Mouse (Mus musculus): ENCODE results near the gene Pdia5.
A peak's percentile ranks its signal among the peaks of the same experiment; 100 is the strongest.

Pdia5 gene

GRCm38 (mm10) chr16:35441346-35442025 lies 49.2 kb downstream of the Pdia5 start:
- DNase-seq (ENCODE audit: low spot score), result no peak

DNA sequence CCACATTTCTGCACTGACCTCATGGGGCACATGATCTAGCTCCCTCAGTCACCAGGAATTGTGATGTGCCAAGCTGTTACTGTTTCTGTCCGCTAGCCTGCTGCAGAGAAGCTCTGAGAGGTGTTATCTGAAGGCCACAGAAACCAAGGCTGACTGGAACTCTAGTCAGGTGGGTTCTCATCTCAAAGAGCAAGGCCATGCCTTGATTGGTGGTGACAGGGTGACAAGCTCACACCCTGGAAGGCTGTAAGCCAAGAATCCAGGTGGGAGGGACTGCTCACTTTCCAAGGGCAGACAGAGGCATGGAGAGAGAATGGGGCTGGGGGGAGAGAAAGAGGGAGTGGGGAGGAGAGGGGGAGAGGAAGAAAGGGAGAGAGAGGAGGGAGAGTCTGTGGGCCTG lies 51.6 kb downstream of the Pdia5 start:
- DNase-seq (ENCODE audit: low spot score), result no peak

GRCm38 (mm10) chr16:35431608-35432007 lies 59.1 kb downstream of the Pdia5 start:
- DNase-seq (ENCODE audit: low spot score), result no peak

GRCm38 (mm10) chr16:35424926-35425325 lies 65.7 kb downstream of the Pdia5 start:
- no peak for DNase-seq (ENCODE audit: low spot score)

DNA sequence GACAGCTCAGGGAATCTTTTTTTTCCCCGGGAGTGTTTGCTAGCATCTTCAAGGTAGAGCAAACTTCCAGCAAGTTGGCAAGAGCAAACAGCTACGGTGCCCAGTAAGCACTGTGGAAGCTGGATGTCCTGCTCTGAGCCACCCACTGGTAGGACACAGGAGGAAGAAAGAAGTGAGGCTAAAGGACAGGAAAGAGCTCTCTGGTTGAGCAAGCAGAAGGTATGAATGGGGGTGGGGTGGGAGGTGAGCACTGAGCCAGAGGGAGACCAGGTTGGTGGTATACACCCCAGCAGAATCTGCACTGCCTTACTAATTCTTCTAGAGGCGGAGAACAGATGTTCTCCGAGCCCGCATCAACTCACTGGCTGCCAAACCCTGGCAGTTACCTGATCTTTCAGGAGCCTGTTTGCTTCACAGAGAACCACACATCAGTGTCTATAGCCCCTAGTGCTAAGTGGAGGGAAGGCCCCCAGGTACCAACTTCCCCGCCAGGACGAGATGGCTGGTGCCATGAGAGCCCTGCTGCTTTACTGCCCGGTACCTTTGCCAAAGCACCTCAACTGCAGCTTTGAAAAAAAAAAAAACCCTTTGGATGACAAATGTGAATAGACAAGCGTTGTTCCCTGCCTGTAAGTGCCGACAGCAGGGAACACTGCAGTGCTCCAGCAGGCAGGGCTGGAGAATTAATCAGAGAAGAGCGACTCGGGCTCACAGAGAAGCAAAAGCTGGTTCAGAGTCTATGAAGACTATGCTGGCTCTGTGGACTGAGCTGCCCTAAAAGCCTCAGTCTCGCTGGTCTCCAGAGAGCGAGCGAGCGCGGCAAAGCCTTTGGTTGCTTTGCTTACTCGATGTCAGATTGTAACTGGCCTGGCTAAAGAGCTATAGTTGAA lies 67.2 kb downstream of the Pdia5 start:
- no peak for DNase-seq (ENCODE audit: low spot score)

DNA sequence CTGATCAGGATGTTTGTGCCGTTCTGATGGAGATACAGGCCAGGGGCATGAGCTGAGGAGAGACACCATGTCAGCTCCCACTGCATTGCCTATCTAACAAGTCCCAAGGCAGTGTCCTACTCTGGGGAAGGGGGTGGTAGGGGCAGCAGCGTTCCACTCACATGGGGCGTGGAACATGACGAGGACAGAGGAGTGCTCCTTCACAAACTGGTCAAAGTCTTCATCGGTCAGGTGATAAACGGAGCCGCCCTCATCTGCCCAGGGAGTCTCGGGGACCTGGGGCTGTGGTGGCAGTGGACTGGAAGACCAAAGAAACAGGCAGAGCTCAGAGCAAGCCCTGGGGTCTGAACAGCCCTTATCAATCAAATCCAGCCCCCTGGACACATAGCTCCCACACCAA lies 68.0 kb downstream of the Pdia5 start:
- DNase-seq (ENCODE audit: low spot score), result no peak

DNA sequence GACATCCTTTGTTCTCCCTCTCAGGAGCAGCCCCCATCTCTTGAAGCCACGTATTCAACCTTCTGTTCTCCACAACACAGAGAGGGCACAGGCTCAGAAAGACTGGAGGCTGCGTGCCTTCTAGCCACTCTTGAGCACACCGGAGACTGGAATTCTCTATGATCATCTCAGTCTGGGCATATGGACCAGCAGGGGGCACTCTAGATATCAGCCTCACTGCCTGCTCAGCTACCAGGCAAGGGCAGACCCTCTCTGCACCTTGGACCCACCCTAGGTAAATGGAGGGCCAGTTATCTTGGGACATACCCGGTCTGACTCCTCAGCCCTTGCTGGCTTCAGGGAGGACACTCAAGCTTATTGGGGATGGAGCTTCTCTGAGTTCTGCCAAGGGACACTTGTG lies 68.5 kb downstream of the Pdia5 start:
- no peak for DNase-seq (ENCODE audit: low spot score)

DNA sequence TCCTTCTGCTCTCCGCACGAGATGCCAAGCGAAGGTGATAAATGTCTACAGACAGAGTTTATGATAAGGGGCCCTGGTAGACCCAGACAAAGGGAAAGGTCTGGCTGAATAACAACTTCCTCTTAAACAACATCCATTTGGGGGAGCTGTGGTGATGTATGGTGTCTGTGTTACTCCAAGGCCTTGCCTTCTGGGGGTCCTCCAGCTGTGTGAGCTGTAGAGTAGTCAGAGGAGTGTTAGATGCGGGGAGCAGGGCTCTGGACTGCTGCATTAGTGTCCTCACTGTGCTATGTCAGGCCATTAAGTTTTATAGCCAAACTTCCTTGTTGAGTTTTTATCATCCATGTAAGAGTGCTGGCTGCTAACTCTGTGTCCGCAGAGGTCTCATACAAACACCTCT lies 76.1 kb downstream of the Pdia5 start:
- no peak for DNase-seq (ENCODE audit: low spot score)

GRCm38 (mm10) chr16:35406706-35407105 lies 84.0 kb downstream of the Pdia5 start:
- DNase-seq (ENCODE audit: low spot score), result no peak

GRCm38 (mm10) chr16:35406166-35406565 lies 84.5 kb downstream of the Pdia5 start:
- no peak for DNase-seq (ENCODE audit: low spot score)

DNA sequence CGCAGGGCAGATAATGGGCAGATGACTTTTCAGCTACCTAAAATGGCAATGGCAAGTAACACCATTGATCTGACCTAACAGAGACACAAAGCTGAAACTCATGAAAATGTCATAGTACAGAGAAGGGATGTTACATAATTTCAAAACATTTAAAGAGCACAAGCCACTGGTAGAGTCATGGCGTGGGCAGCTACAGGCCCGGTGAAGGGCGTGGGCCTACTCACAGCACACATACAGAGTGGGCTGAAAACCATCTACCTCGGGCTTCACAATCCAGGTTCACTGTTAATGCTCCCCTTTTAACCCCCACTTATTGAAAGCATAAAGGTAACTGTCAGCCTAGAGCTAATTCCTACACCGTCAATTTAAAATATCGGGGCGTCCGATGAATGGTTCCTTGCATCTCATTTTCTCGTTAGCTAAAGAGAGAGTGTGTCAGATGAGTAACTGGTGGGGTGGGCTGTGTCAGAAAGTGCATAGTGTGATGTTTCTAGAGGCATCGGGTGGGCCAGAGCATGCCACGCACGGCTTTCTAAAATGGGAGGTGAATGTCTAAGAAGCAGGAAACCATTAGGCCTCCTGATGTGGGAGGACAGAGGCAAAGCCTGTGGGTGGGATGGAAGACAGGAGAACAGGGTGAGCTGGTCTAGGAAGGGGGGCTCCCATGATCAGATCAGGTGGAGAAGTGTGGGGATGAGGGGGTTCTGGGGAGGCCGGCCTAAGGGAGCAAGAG lies 85.2 kb downstream of the Pdia5 start:
- no peak for DNase-seq (ENCODE audit: low spot score)

DNA sequence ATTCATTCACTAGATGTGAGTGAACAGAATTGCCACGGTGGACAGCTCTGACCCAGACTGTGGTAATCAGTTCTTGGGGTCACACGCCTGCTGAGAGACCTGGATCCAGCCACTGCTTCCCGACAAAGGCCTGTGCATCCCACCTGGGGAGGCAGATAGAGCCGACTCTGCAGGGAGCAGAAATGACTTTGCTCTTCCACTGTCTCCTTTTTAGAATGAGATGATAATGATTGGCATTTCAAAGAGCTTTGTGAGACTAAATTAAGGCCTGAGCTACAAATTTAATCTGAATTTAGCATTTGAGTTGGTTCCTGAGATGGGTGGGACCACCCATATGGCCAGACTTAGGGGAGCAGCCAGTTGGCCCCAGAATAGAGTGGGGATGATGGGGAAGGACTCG lies 85.8 kb downstream of the Pdia5 start:
- no peak for DNase-seq (ENCODE audit: low spot score)

GRCm38 (mm10) chr16:35403891-35404290 lies 86.8 kb downstream of the Pdia5 start:
- no peak for DNase-seq (ENCODE audit: low spot score)

- DNase-seq (ENCODE audit: low spot score), result no peak
Observed at GRCm38 (mm10) chr16:35403356-35403755, 87.3 kb downstream of the Pdia5 start.

DNA sequence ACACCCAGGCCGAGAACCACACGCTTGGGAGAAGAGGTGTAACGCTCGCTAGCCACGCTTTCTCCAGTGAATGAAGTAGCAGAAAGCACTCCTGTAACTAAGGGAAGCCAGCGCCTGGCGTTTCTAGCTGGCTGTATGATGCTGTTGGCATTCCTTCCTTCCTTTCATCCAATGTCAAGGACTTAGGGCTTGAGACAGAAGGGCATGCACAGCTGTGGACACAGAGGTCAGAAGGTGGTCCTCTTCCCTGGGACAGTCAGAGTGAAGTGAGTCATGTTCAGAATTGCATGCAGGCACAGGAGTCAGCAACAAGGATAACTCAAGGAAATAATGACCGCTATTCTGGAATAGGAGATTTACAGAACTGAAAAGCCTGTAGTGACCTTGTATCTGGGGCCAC lies 97.9 kb downstream of the Pdia5 start:
- DNase-seq (ENCODE audit: low spot score), result no peak

DNA sequence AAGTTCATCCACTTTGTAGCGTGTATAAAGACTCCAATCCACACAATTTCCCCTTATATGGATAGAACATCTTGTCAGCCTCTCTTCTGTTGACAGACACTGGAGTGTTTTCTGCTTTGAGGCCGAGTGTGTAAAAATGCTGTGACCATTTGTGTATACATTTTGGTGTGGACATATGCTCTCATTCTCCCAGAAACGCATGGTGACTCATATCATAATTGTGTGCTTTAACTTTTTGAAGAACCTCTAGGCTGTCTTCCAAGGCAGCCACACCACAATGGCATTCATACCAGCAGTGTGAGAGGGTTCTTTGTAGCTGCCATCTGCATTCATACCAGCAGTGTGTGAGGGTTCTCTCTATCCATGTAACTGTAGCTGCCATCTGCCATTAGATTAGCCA lies 105.0 kb downstream of the Pdia5 start:
- no peak for DNase-seq (ENCODE audit: low spot score)

DNA sequence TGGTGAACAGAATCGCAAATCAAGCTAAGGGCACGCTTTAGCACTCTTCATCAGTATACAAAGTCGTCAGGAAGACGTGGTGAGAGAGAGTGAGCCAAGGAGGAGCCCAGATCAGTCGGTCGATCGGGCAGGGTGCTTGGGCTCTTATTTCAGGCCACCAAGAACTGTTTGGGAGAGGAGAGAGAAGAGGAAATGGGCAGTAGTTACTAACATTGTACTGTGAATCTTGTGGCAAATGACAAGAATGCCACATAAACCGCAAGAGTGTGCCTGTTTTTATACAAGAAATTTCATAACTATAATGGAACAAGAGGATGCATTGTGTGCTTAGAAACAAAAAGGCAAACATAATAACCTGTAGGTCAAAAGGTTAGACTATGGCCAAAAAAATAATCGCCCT lies 110.6 kb downstream of the Pdia5 start:
- no peak for DNase-seq (ENCODE audit: low spot score)

DNA sequence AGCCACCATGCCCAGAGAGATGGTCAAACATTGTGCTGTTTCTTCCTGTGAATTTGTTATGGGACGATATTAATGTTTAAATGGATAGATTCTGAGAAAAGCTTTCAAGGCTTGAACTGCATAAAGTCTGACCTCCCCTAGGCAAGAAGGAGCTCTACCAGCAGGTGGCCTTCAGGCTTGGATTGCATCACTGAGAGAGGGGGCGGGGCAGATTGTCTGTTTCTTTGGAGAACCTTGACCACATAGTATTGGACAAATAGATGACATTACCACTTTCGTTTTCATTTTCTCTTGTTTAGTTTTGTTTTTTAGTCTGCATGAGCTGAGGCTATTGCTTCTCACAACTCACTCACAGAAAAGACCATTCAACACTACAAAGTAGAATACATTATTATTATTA lies 111.3 kb downstream of the Pdia5 start:
- no peak for DNase-seq (ENCODE audit: low spot score)

DNA sequence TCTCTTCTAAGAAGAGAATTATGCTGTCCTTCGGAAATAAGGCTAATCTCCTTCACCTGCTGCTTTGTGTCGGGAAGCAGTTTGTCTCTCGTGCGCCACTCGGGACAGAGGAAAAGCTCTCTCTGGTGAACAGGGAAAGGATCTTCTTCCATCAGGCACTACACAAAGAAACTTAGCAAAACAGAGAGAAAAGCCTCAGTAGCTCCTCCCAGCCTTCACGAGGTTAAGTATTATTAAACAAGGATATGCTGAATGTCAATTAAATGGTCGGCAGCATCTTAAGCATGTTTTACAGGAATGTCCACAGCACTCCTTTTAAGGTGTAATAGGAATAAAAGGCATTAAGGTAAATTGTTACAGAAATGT lies 126.6 kb downstream of the Pdia5 start:
- no peak for DNase-seq (ENCODE audit: low spot score)

DNA sequence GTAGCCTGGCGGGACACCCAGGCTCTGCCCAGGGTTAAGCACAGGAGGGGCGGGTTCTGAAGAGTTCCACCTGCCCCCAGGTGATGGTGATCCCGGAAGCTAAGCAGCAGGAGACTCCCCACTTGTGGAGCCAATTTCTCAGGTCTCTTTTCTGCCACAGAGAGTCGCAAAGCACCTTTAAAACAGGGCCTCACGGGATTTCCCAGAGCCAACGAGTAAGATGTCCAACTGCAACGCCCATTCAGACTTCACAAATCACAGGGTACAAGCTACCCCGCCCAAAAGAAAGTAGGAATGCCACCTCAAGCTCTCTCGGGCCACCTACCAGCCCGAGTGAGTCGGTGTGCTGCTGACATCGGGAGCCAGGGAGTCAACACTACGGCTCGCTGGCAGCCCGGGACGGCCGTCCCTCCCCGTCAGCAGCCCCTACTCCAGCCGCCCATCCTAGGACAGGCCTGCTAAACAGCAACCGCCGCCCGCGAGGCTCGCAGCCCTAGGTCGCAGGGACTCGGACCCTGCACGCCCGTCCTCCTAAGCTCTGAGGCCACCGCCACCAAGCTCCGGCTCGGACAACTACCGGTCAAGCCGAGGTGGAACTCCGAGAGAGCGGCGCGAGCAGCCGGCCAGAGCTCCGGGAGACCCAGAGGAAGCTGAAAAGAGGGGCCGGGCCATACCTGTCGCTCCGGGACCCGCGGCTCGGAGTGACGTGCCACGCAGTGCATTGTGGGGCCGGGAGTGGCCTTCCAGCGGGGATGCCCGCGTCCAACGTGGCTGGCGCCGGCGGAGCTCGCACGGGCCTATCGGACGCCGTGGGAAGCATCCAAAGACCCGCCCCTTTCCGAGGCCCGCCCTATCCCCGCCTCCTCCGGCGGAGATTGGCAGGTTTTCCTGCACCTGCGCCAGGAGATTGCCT lies 127.3 kb downstream of the Pdia5 start, which contains the start of gene Sec22a:
Sec22a (minus strand) TSS at position 769 of the 913 bp plus-strand sequence.
- DNase-seq (ENCODE audit: low spot score), result peak; percentile 71

DNA sequence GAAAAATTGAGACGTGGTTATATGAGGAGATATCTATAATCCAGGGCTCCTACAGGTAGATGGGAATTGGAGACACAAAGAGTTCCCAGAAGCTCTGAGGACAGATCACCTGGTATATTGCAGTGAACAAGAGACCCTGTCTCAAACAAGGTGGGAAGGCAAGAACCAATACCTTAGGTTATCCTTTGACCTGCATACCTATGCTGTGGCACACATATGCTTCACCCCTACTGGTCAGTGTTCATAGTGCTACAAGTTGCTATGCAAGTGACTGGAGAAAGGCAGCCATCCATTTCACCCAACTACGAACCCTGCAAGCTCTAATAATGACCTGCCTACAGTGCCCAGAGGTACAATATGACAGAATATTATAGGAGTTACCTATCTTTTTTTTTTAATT lies 128.5 kb downstream of the Pdia5 start:
- no peak for DNase-seq (ENCODE audit: low spot score)

- DNase-seq (ENCODE audit: low spot score), result peak; percentile 24
Observed at GRCm38 (mm10) chr16:35360593-35360992, 130.1 kb downstream of the Pdia5 start.
